Mouse (Mus musculus): ENCODE measurements at regions not wholly inside any gene's neighbourhood (a gene's known extent, or its start where the extent isn't known, plus 50 kb on each side); places are given as distances from the start of the nearest gene placed in this dataset.

DNA sequence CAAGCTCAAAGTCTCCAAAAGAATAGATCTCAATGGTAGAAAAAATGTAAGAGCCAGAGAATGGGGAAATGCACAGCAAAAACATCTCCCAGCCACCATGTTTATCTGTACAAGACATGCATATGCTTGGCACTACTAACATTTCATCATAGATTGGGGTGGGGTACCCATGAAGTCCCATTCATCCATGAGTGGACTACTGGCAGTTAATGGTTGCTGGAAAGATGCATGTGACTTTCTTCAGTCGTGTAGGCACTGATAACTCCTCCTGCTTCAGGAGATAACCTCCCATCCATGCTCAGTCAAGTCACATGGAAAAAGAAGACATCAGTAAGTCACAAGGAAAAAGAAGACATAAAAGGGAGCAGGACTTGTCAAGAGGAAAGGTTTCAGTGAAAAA lies 65.3 kb downstream of the Lpar4 start:
- ATAC-seq, result no peak

GRCm38 (mm10) chrX:106986794-106987193 lies 66.4 kb downstream of the Lpar4 start:
- ATAC-seq, result no peak

DNA sequence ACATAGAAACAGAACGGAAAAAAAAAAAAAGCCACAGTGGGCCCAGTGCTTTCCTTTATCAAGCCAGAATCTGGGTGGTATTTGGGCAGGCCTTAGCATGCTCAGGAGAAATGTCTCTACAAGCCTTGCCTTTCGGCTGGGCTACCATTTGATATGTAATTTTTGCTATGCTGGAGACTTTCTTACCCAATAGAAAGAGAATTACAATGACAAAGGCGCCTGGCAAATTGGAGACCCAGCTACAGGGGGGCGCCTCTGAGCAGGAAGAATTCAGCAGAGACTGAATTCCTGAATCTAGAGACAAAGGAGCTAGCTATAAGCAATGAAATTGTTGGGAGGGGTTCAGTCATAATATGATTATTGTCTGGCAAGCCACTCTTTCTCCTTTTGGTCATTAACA lies 67.4 kb downstream of the Lpar4 start:
- ATAC-seq, result no peak

DNA sequence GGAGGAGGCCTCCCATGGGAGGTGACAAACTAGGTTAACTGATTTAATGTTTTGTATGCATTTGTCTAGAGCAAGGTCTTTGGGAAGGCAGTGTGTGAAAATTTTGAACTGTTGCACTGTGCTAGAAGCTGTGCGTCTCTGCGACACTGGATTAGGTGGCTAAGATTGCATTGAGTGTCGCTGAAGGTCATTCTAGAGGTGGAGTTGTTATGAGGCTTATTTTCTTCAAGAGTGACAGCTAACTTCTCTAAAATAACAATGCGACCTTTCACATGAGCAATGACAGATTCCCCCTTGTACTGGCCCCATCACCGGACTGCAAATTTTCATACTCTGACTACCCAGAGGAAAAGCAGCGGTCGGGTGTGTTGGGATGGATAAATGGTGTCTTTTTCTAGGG lies 83.8 kb upstream of the P2ry10 start:
- ATAC-seq, result no peak

- no peak for ATAC-seq
Measured at GRCm38 (mm10) chrX:107008968-107009367, 79.3 kb upstream of the P2ry10 start.

DNA sequence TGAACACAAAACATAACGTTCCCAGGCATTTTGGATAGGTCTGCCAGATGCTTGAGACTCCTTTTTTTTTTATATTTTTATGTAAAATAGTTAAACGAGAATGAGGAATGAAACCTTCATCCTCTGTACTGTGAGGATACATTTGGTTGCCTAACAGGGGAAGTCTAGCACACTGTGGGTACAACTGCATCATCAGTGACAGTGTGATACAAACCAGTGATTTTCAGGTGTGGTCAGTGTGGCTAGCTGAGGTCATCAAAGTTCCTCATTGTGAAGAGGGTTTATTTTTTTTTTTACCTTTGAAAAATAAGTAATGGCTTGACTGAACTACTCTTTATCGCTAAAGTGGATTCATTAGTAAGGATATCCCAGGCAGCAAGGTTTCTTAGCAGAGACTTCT lies 75.7 kb upstream of the P2ry10 start:
- ATAC-seq, result no peak

- ATAC-seq, result peak; percentile 56
Measured at GRCm38 (mm10) chrX:107015335-107015734, 73.0 kb upstream of the P2ry10 start.

DNA sequence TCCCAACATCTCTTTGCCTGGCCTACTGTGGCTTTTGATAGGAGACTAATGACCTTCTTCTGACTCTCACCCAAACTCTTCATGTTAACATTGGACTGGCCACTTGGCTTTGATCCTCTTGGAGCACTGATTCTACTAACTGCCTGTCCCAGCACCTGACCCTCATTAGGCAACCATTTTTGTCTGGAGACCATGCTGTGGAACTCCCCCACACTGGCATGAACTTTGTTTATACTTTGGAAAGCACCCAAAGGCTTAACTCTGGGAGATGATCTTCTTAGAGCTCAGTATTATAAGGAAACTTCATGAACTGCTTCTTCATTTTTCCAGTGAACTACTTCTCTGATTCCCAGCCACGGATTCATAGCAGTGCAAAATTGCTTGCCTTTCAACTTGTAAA lies 56.6 kb upstream of the P2ry10 start:
- no peak for ATAC-seq

GRCm38 (mm10) chrX:107038041-107038440 lies 50.3 kb upstream of the P2ry10 start:
- no peak for ATAC-seq
